ENCODE assay signal across 8 mouse cellular contexts in the genomic region with DNA sequence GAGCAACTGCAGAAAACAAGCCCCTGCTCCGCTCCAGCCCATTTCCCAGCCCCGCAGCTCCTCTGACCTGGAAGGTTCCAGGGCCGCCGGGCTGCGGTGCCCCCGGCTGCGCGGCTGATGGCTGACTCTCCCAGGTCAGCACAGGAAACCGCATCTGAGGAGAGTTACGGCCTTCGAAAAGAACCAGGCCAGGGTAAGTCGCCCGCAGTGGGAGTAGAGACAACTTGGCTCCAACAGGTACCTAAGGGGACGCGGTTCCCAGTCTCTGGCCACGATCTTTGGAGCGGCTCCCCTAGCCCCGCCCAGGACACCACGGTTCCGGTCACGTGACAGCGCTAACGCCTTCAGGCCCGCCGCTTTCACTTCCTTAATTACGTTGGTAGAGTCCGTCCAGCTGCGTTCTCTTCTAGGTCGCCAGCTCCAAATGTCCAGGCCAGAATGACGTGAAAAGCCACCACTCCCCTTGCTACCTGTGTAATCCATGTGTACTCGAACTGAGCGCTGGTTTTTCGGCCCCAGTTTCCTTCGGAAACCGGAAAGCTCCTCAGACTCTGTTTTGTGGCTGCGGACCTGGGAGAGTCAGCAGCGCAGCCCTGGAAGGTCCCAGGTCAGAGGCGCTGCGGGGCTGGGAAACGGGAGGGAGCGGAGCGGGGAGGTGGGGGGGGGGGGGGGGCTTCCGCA. TPM values are rescaled to one million over a fixed set of nuclear protein-coding genes. Genes with fewer than 3 reads are reported as not detected.
DNase-seq lines count a peak whose midpoint lies in the region; ATAC-seq and TF ChIP-seq lines count a peak whose summit lies in the region.
"Not testable (repeated sequence)": the region's sequence is repeated elsewhere in the genome, so short reads cannot be mapped to it uniquely, and the experiment has no call there.

TSS of gene Zfp944 (minus strand) at position 300 of the 681 bp plus-strand sequence.
TSS of gene Zfp758 (plus strand) at position 353 of the 681 bp plus-strand sequence.

- CTCF ChIA-PET in Patski (lab: Charles Lee) = not testable (repeated sequence)

- peaks cover 16% of the 10 kb centered on the region for H3K4me1 ChIP-seq in hindbrain, embryonic 14.5 days (replicated peaks; ENCODE audit: control insufficient read depth, insufficient read depth, low read length)

- H3K27me3 ChIP-seq in Patski; hindbrain, embryonic 14.5 days (ENCODE audit: control insufficient read depth, insufficient read depth, low read length): not testable (repeated sequence)

- POLR2A ChIA-PET in Patski (lab: Charles Lee) = not testable (repeated sequence)

- peak within 1 kb of the TSS; percentile 51 for H3K4me3 ChIP-seq in hindbrain, embryonic 14.5 days (replicated peaks; ENCODE audit: low read length)

- not testable (repeated sequence) for DNase-seq in Patski (ENCODE audit: low read depth, low spot score)
- DNase-seq in cerebellum, postnatal 25 days = peak; percentile 57 to 70
- DNase-seq in frontal cortex, postnatal 36 days (ENCODE audit: low spot score in 2 of 2) = peak; percentile 41 to 54
- peak; percentile 52 for DNase-seq in hindbrain, embryonic 14.5 days (ENCODE audit: low spot score)
- peak; percentile 14 to 49 for DNase-seq in layer of hippocampus, postnatal 25 days (ENCODE audit: extremely low spot score in 1 of 2, low spot score in 1 of 2)
- peak; percentile 30 for DNase-seq in lung, postnatal 14 days
- peak; percentile 51 for DNase-seq in ovary, postnatal 36 days (ENCODE audit: low spot score)
- peak; percentile 56 for DNase-seq in thymus, postnatal 25 days

- TF ChIP-seq CTCF in Patski (IDR thresholded peaks at IDR 0.05) = not testable (repeated sequence)

- H3K4me2 ChIP-seq in hindbrain, embryonic 14.5 days (replicated peaks) = peak within 1 kb of the TSS; percentile 71

- peaks cover 16% of the 10 kb centered on the region for H3K36me3 ChIP-seq in hindbrain, embryonic 14.5 days (replicated peaks; ENCODE audit: control insufficient read depth, insufficient read depth)

- peak within 1 kb of the TSS; percentile 76 for H3K9ac ChIP-seq in hindbrain, embryonic 14.5 days

- peak; percentile 98 for ATAC-seq in Patski
- ATAC-seq in hindbrain, embryonic 14.5 days (ENCODE audit: low FRiP score) = peak; percentile 98

- peak within 1 kb of the TSS; percentile 68; the same call in 1 of the 2 replicates for H3K27ac ChIP-seq in hindbrain, embryonic 14.5 days

- in situ Hi-C loops in Patski (cut with MboI; ENCODE audit: low pct_unique_long_range_greater_than_20kb) = not testable (repeated sequence)

- WGBS in hindbrain, embryonic 14.5 days = under 1% methylated on average over 28 of the region's 43 CpGs

- not testable (repeated sequence) for H3K9me3 ChIP-seq in hindbrain, embryonic 14.5 days (ENCODE audit: control insufficient read depth, low read length)

RNA-seq across cellular contexts. Expression of gene Zfp944, which starts in this region (rescaled TPM):
- 11.0 TPM for polyA plus RNA-seq in Patski (2021)
- 14.5 and 15.1 TPM in 2 replicates for polyA plus RNA-seq in hindbrain, embryonic 14.5 days (2014; fragmentation: Nextera tagmentation; extraction: Ambion mirVana)
- 1 to 10 TPM; 9.1 to 9.8 TPM for total RNA-seq in layer of hippocampus, postnatal 25 days (2021)

RNA-seq across cellular contexts. Expression of gene Zfp758, which starts in this region (rescaled TPM):
- 4.9 TPM for polyA plus RNA-seq in Patski (2021)
- polyA plus RNA-seq in hindbrain, embryonic 14.5 days (2014; fragmentation: Nextera tagmentation; extraction: Ambion mirVana) = 8.8 and 9.1 TPM in 2 replicates
- 10 to 100 TPM in 1 of 2 experiments, 1 to 10 TPM in 1; 9.9 to 10.6 TPM for total RNA-seq in layer of hippocampus, postnatal 25 days (2021)
